Mouse (Mus musculus): Measurements from ENCODE around the gene Gprc5d.

The Gprc5d gene

GRCm38 (mm10) chr6:135136439-135137161 is 18.5 kb upstream of the Gprc5d start:
- no peak for DNase-seq (ENCODE audit: low spot score)

GRCm38 (mm10) chr6:135135735-135136134 is 17.7 kb upstream of the Gprc5d start:
- no peak for DNase-seq (ENCODE audit: low spot score)

- DNase-seq (ENCODE audit: low spot score), result no peak
These were observed 15.4 kb upstream of the Gprc5d start for GRCm38 (mm10) chr6:135133486-135133885.

GRCm38 (mm10) chr6:135133086-135133485 is 15.0 kb upstream of the Gprc5d start:
- DNase-seq (ENCODE audit: low spot score), result no peak

- DNase-seq (ENCODE audit: low spot score), result no peak
These were observed 6.8 kb upstream of the Gprc5d start for GRCm38 (mm10) chr6:135124755-135125380.

- DNase-seq (ENCODE audit: low spot score), result no peak
These were observed 1.6 kb downstream of the Gprc5d start for GRCm38 (mm10) chr6:135116479-135116878.

GRCm38 (mm10) chr6:135113114-135113436 is 5.0 kb downstream of the Gprc5d start:
- DNase-seq (ENCODE audit: low spot score), result no peak

- no peak for DNase-seq (ENCODE audit: low spot score)
These were observed 5.5 kb downstream of the Gprc5d start for GRCm38 (mm10) chr6:135112411-135113113.

- no peak for DNase-seq (ENCODE audit: low spot score)
These were observed 11.1 kb downstream of the Gprc5d start for GRCm38 (mm10) chr6:135107014-135107413.

- no peak for DNase-seq (ENCODE audit: low spot score)
These were observed 15.3 kb downstream of the Gprc5d start for GRCm38 (mm10) chr6:135102736-135103303.

GRCm38 (mm10) chr6:135100787-135101472 is 17.2 kb downstream of the Gprc5d start:
- no peak for DNase-seq (ENCODE audit: low spot score)

GRCm38 (mm10) chr6:135092798-135093470 is 25.1 kb downstream of the Gprc5d start:
- DNase-seq (ENCODE audit: low spot score), result no peak

- no peak for DNase-seq (ENCODE audit: low spot score)
These were observed 27.4 kb downstream of the Gprc5d start for GRCm38 (mm10) chr6:135090661-135091060.

GRCm38 (mm10) chr6:135089786-135090185 is 28.3 kb downstream of the Gprc5d start:
- DNase-seq (ENCODE audit: low spot score), result no peak

- DNase-seq (ENCODE audit: low spot score), result peak; percentile 89
These were observed 30.2 kb downstream of the Gprc5d start for GRCm38 (mm10) chr6:135087721-135088451.

GRCm38 (mm10) chr6:135085703-135086102 is 32.4 kb downstream of the Gprc5d start:
- no peak for DNase-seq (ENCODE audit: low spot score)

- DNase-seq (ENCODE audit: low spot score), result no peak
These were observed 34.0 kb downstream of the Gprc5d start for GRCm38 (mm10) chr6:135083991-135084502.

GRCm38 (mm10) chr6:135078420-135078819 is 39.7 kb downstream of the Gprc5d start:
- no peak for DNase-seq (ENCODE audit: low spot score)

GRCm38 (mm10) chr6:135076202-135076601 is 41.9 kb downstream of the Gprc5d start:
- DNase-seq (ENCODE audit: low spot score), result no peak

- no peak for DNase-seq (ENCODE audit: low spot score)
These were observed 43.6 kb downstream of the Gprc5d start for GRCm38 (mm10) chr6:135074405-135074947.
